Mouse (Mus musculus) embryonic facial prominence, embryonic 14.5 days (tissue): ENCODE measurements around the gene Cpsf4l. TPM values are rescaled to one million over a fixed set of nuclear protein-coding genes. Genes with fewer than 3 reads are reported as not detected.
"Not testable (repeated sequence)": the region's sequence is repeated elsewhere in the genome, so short reads cannot be mapped to it uniquely, and the experiment has no call there.

ENCODE experiments used
- ATAC-seq: fragments of 200-750 bp; cut with Nextera tagmentation; 2 replicates; pipeline ENCODE4 v1.8.0; 2017; ENCODE audit warnings: low read depth, moderate number of reproducible peaks, moderate TSS enrichment
- DNase-seq: peaks from one replicate; pipeline ENCODE4 v3.0.0-alpha.2; 2015; ENCODE audit warnings: low spot score
- H3K27ac ChIP-seq: fragments of 300-500 bp; sonication (generic); replicated peaks from 2 replicates; pipeline ENCODE4 v1.5.1; 2014; ENCODE audit warnings: low read depth, mild to moderate bottlenecking, low read length, moderate library complexity
- H3K27me3 ChIP-seq: fragments of 300-500 bp; sonication (generic); replicated peaks from 2 replicates; pipeline ENCODE4 v1.6.1; 2014; ENCODE audit warnings: low read length; ENCODE audit not compliant: control insufficient read depth, insufficient read depth
- H3K36me3 ChIP-seq: fragments of 300-500 bp; sonication (generic); 2 replicates; pipeline ENCODE4 v1.6.1; 2014; ENCODE audit warnings: low read length, mixed read lengths; ENCODE audit not compliant: control insufficient read depth, insufficient read depth
- H3K4me1 ChIP-seq: fragments of 300-500 bp; sonication (generic); 2 replicates; pipeline ENCODE4 v1.6.1; 2014; ENCODE audit warnings: antibody characterized with exemption, low read length; ENCODE audit not compliant: control insufficient read depth, insufficient read depth
- H3K4me2 ChIP-seq: fragments of 300-500 bp; sonication (generic); 2 replicates; pipeline ENCODE4 v1.6.1; 2014; ENCODE audit warnings: low read depth, mild to moderate bottlenecking, low read length, moderate library complexity, mixed read lengths
- H3K4me3 ChIP-seq: fragments of 300-500 bp; sonication (generic); 2 replicates; pipeline ENCODE4 v1.5.1; 2014; ENCODE audit warnings: low read depth, mild to moderate bottlenecking, low read length
- H3K9ac ChIP-seq: fragments of 300-500 bp; sonication (generic); 2 replicates; pipeline ENCODE4 v1.6.1; 2014; ENCODE audit warnings: low read depth, mild to moderate bottlenecking, low read length, moderate library complexity, mixed read lengths
- H3K9me3 ChIP-seq: fragments of 300-500 bp; sonication (generic); 2 replicates; pipeline ENCODE4 v1.6.1; 2016; ENCODE audit warnings: low read length; ENCODE audit not compliant: control insufficient read depth
- WGBS: fragments of 180-500 bp; shearing (Covaris S2); extraction: QIAGEN DNeasy Blood & Tissue Kit; methylation state at CpG from one replicate; pipeline ENCODE4 v1.1.7; 2014; 5-methylcytosine and 5-hydroxymethylcytosine counted together
- polyA plus RNA-seq: library from polyadenylated mRNA; unstranded; fragments of >200 nt; fragmentation: Nextera tagmentation; extraction: Ambion mirVana; gene quantifications from 2 replicates; pipeline ENCODE4 v1.2.1, GENCODE M21; 2014

The Cpsf4l gene
- polyA plus RNA-seq, 1 experiment from 2014 or later = 1.2 TPM

DNA sequence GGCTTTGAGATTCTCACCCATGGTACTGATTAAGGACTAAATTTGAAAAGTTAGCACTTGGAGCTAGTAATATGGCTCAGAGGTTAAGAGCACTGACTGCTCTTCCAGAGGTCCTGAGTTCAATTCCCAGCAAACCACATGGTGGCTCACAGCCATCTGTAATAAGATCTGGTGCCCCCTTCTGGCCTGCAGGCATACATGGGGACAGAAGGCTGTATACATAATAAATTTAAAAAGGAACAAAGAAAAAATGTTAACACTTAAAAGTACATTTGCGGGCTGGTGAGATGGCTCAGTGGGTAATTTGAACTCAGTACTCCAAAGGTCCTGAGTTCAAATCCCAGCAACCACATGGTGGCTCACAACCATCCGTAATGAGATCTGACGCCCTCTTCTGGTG is 49.6 kb downstream of the Cpsf4l start:
- not testable (repeated sequence) for H3K4me3 ChIP-seq, H3K27ac ChIP-seq, H3K9ac ChIP-seq, ATAC-seq, H3K27me3 ChIP-seq, H3K4me2 ChIP-seq, DNase-seq, H3K9me3 ChIP-seq, H3K4me1 ChIP-seq
- peaks cover 92% of the 10 kb centered on the region for H3K36me3 ChIP-seq
- 96% methylated on average over 3 of the region's 3 CpGs for WGBS

DNA sequence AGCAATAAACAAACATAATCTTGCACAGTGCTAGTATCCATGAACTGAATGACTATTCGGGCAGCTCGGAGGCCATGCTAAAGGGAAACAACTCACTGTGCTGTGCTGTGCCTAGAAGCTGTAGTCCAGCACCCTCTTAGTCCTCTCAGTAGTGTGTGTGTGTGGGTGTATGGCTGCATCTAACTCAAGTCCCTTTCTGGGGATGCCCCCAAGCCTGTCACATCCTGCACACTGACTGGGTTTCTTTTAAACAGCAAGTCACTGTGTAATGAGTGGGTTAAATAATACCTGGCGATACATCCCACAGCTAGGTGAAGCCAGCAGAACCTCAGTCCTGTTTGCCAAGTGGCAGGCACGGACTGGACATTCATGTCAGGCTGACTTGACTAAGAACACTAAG is 51.1 kb downstream of the Cpsf4l start:
- WGBS = 82% methylated on average over 4 of the region's 4 CpGs

DNA sequence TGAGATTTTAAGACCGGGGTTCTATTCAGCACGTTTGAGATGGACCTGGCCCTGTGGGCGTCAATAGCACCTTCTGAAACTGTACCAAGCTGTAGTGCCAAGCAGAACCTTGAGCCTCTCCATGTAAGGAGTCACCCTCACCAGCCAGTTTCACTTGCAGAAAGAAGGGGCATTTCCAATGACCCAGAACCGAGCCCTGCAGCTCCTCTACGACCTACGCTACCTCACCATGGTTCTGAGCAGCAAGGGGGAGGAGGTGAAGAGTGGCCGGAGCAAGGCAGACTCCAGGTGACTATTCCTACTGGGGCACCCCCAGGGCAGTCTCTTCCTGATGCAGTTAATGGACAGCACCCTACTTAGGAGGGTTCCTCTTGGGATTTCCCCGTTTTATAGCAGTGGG is 51.5 kb downstream of the Cpsf4l start:
- H3K27ac ChIP-seq = no peak overlapping the region
- H3K9me3 ChIP-seq = no peaks in the 10 kb centered on the region
- 94% methylated on average over 8 of the region's 8 CpGs for WGBS
- no peak overlapping the region for H3K4me3 ChIP-seq
- no peaks in the 10 kb centered on the region for H3K27me3 ChIP-seq
- no peak overlapping the region for H3K9ac ChIP-seq
- H3K4me1 ChIP-seq = no peaks in the 10 kb centered on the region
- DNase-seq (no peak), ATAC-seq (no peak)
- peaks cover 97% of the 10 kb centered on the region for H3K36me3 ChIP-seq
- H3K4me2 ChIP-seq = no peak overlapping the region

More for the DNA sequence above, 51.1 kb downstream of the Cpsf4l start:
- ATAC-seq (no peak), DNase-seq (no peak)
- H3K4me2 ChIP-seq = no peak overlapping the region
- H3K4me1 ChIP-seq = no peaks in the 10 kb centered on the region
- H3K9me3 ChIP-seq = no peaks in the 10 kb centered on the region
- H3K9ac ChIP-seq = no peak overlapping the region
- H3K27ac ChIP-seq = no peak overlapping the region
- no peak overlapping the region for H3K4me3 ChIP-seq
- H3K27me3 ChIP-seq = no peaks in the 10 kb centered on the region
- H3K36me3 ChIP-seq = peaks cover 97% of the 10 kb centered on the region

DNA sequence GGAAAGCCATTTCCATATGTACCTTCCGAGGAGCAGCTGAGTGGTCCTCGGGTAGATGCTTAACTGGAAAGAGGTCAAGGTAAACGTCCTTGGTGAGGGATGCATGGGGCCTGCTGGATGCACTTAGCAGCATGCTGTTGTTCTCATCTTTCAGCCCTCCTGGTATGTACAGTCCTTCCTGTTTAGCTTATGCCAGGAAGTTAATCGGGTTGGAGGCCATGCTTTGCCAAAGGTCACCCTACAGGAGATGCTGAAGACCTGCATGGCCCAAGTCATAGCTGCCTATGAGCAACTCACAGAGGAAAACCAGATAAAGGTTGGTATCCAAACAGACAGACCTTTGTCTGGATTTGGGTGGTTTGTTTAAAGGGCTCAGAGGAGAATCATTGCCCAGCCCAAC is 52.6 kb downstream of the Cpsf4l start:
- Histone ChIP-seq H3K4me3 (no peak overlapping the region), H3K27me3 (no peaks in the 10 kb centered on the region), H3K4me1 (no peaks in the 10 kb centered on the region), H3K9ac (no peak overlapping the region), H3K4me2 (no peak overlapping the region), H3K9me3 (no peaks in the 10 kb centered on the region), H3K27ac (no peak overlapping the region), H3K36me3 (peaks cover 98% of the 10 kb centered on the region)
- DNase-seq (no peak), ATAC-seq (no peak)
- 49% methylated on average over 4 of the region's 4 CpGs for WGBS

DNA sequence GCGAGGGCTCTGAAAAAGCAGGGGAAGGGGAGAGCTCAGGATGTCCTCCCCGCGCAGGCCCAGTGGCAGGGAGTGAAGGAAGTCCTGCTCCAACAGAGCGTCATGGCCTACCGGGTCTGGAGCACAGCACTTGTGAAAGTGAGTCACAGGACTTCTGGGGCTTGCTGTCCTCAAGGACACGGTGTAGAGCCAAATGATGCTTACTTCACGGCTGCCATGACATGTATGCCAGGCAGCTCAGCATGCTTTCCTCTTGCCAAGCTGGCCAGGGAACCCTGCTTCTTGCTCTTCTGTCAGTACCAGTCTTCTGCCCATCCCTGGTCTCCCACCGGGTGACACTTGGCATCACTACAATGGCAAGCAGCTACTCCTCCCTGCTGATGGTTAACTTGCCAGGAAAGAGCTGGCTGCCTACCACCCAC is 53.3 kb downstream of the Cpsf4l start:
- 96% methylated on average over 8 of the region's 8 CpGs for WGBS

DNA sequence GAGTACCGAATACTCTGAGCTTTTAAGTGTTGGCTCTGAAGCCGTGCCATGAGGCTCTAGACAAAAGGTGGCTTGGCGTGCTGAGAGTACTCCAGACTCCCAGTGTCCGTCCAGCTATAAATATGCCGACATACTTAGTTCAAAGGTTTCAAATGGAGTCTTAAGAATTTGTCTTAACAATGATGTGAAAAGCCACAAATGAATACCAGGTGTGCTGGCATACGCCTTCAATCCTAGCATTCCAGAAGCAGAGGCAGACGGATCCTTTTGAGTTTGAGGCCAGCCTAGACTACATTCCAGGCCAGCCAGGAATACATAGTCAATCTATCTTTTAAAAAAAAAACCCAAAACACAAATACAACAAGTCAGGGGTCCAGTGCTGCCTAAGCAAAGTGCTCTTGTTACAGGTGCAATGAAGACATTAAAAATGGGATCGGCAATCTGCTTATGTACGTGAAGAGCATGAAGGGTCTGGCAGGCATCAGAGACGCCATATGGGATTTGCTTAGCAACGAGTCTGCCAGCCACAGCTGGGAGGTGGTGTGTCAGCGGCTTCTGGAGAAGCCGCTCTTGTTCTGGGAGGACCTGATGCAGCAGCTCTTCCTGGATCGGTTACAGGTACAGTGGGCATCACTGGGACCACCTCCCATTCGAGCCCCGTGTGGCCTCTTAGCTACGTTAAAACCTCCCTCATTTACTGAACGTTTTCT is 55.1 kb downstream of the Cpsf4l start:
- peak; percentile 75 for DNase-seq
- H3K27ac ChIP-seq = 0 out of 2 replicates have a peak overlapping the region, but pooled peaks have one; percentile 2
- WGBS = 38% methylated on average over 18 of the region's 18 CpGs

More for the DNA sequence above, 53.3 kb downstream of the Cpsf4l start:
- no peaks in the 10 kb centered on the region for H3K9me3 ChIP-seq
- ATAC-seq = no peak
- H3K36me3 ChIP-seq = peaks cover 98% of the 10 kb centered on the region
- no peaks in the 10 kb centered on the region for H3K27me3 ChIP-seq
- H3K4me3 ChIP-seq = no peak overlapping the region
- no peaks in the 10 kb centered on the region for H3K4me1 ChIP-seq
- H3K27ac ChIP-seq = no peak overlapping the region
- no peak overlapping the region for H3K9ac ChIP-seq
- H3K4me2 ChIP-seq = no peak overlapping the region
- DNase-seq = no peak

DNA sequence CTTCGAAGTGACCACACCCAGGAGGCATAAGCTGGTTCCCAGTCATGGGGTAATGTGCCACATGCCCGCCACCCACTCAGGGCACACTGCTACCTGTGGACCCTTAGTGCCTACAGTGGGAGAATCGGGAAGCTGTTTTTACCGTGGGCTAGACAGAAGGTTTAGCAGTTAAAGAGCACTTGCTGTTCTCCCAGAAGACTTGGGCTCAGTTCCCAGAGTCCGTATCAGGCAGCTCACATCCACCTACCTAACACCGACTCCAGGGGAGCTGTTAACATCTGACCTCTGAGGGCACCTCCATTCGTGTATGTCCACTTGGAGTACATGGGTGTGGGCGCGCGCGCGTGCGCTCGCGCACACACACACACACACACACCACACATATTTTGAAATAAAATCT is 55.7 kb downstream of the Cpsf4l start:
- DNase-seq (no peak), ATAC-seq (no peak)
- H3K4me3 ChIP-seq = no peak overlapping the region
- 83% methylated on average over 15 of the region's 15 CpGs for WGBS
- peaks cover 76% of the 10 kb centered on the region for H3K36me3 ChIP-seq
- no peaks in the 10 kb centered on the region for H3K9me3 ChIP-seq
- H3K4me2 ChIP-seq = no peak overlapping the region
- 0 out of 2 replicates have a peak overlapping the region, but pooled peaks have one; percentile 2 for H3K27ac ChIP-seq
- H3K4me1 ChIP-seq = peaks cover 5% of the 10 kb centered on the region; the same call in 1 of the 2 replicates
- no peaks in the 10 kb centered on the region for H3K27me3 ChIP-seq
- H3K9ac ChIP-seq = no peak overlapping the region

More for the DNA sequence above, 55.1 kb downstream of the Cpsf4l start:
- H3K36me3 ChIP-seq = peaks cover 82% of the 10 kb centered on the region
- H3K4me1 ChIP-seq = 0 out of 2 replicates have a peak, but pooled peaks cover 5% of the 10 kb centered on the region
- H3K4me2 ChIP-seq = no peak overlapping the region
- H3K9ac ChIP-seq = no peak overlapping the region
- no peak for ATAC-seq
- H3K9me3 ChIP-seq = no peaks in the 10 kb centered on the region
- no peak overlapping the region for H3K4me3 ChIP-seq
- H3K27me3 ChIP-seq = no peaks in the 10 kb centered on the region

DNA sequence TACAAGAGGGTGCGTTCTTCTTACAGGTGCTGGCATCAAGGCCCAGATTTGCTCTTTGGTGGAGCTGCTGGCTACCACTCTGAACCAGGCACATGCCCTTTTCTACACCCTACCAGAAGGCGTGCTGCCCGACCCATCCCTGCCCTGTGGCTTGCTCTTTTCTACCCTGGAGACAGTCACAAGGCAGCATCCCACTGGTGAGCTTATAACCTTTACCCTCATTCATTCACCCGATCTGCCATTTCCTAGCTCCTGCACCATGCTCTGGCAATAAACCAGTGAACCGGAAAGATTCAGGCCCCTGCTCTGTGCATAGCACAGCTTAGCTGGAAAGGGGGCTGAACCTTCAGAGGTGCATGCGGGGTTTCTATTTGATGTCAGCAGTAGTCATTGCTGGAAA is 57.3 kb downstream of the Cpsf4l start:
- Histone ChIP-seq H3K27ac (no peak overlapping the region), H3K4me2 (no peak overlapping the region), H3K4me3 (no peak overlapping the region), H3K9ac (no peak overlapping the region), H3K36me3 (peaks cover 61% of the 10 kb centered on the region), H3K9me3 (no peaks in the 10 kb centered on the region), H3K27me3 (no peaks in the 10 kb centered on the region), H3K4me1 (peaks cover 14% of the 10 kb centered on the region)
- WGBS = 91% methylated on average over 6 of the region's 6 CpGs
- ATAC-seq (no peak), DNase-seq (no peak)

DNA sequence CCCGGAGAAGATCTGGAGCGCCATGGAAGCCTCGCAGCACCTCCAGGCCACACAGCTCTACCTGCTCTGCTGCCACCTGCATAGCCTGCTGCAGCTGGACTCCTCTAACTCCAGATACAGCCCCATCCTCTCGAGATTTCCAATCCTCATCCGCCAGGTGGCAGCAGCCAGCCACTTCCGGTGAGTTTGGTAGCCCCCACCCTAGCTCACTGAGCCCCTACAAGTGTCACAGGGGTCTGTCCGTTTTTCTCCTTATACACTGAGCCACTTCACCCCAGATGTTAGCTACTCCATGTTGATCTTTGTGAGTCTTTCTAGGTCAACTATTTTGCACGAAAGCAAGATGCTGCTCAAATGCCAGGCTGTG is 57.9 kb downstream of the Cpsf4l start:
- peaks cover 14% of the 10 kb centered on the region for H3K4me1 ChIP-seq
- H3K4me3 ChIP-seq = no peak overlapping the region
- DNase-seq (no peak), ATAC-seq (no peak)
- H3K27ac ChIP-seq = no peak overlapping the region
- 56% methylated on average over 8 of the region's 8 CpGs for WGBS
- no peak overlapping the region for H3K9ac ChIP-seq
- no peak overlapping the region for H3K4me2 ChIP-seq
- H3K9me3 ChIP-seq = no peaks in the 10 kb centered on the region
- H3K27me3 ChIP-seq = no peaks in the 10 kb centered on the region
- H3K36me3 ChIP-seq = peaks cover 55% of the 10 kb centered on the region
